Mouse (Mus musculus): ENCODE data around the gene Nomo1. TPM values are rescaled to one million over a fixed set of nuclear protein-coding genes. Genes with fewer than 3 reads are reported as not detected.

Nomo1 gene
- total and polyA plus RNA-seq, 2 experiments: 15.3 to 19.7 TPM

GRCm38 (mm10) chr7:46086378-46086777, 52.9 kb downstream of the Nomo1 start:
- Histone ChIP-seq H3K4me1 (ENCODE audit: control insufficient read depth, insufficient read depth, low read length) (no peaks in the 10 kb centered on the region), H3K4me3 (ENCODE audit: insufficient read depth, low read depth, low read length) (no peak overlapping the region), H3K27ac (replicated peaks; ENCODE audit: insufficient read depth, low read depth, low read length) (no peak overlapping the region), H3K36me3 (ENCODE audit: control insufficient read depth, insufficient read depth, low read length) (peaks cover 11% of the 10 kb centered on the region), H3K27me3 (ENCODE audit: control insufficient read depth, insufficient read depth, low read length) (no peaks in the 10 kb centered on the region), H3K79me2 (ENCODE audit: control insufficient read depth, insufficient read depth, low read length) (no peaks in the 10 kb centered on the region), H3K9ac (ENCODE audit: low read depth, low read length) (no peak overlapping the region)
- WGBS: 90% methylated on average over 6 of the region's 6 CpGs
- DNase-seq (ENCODE audit: extremely low read depth, low read depth, low spot score): no peak
- TF ChIP-seq POLR2A (IDR thresholded peaks at IDR 0.05; ENCODE audit: extremely low read depth, insufficient read depth, low read length) (no peak), CTCF (IDR thresholded peaks at IDR 0.05; ENCODE audit: low read depth, low read length) (no peak)

GRCm38 (mm10) chr7:46088241-46088640, 54.7 kb downstream of the Nomo1 start:
- H3K4me1 ChIP-seq (ENCODE audit: control insufficient read depth, insufficient read depth, low read length): no peaks in the 10 kb centered on the region
- 78% methylated on average over 6 of the region's 6 CpGs for WGBS
- no peak overlapping the region for H3K27ac ChIP-seq (replicated peaks; ENCODE audit: insufficient read depth, low read depth, low read length)
- no peak overlapping the region for H3K9ac ChIP-seq (ENCODE audit: low read depth, low read length)
- peaks cover 2% of the 10 kb centered on the region; the same call in 1 of the 2 replicates for H3K36me3 ChIP-seq (ENCODE audit: control insufficient read depth, insufficient read depth, low read length)
- no peak overlapping the region for H3K4me3 ChIP-seq (ENCODE audit: insufficient read depth, low read depth, low read length)
- DNase-seq (ENCODE audit: extremely low read depth, low read depth, low spot score): no peak
- no peaks in the 10 kb centered on the region for H3K27me3 ChIP-seq (ENCODE audit: control insufficient read depth, insufficient read depth, low read length)
- TF ChIP-seq CTCF (IDR thresholded peaks at IDR 0.05; ENCODE audit: low read depth, low read length) (no peak), POLR2A (IDR thresholded peaks at IDR 0.05; ENCODE audit: extremely low read depth, insufficient read depth, low read length) (no peak)
- H3K79me2 ChIP-seq (ENCODE audit: control insufficient read depth, insufficient read depth, low read length): no peaks in the 10 kb centered on the region

DNA sequence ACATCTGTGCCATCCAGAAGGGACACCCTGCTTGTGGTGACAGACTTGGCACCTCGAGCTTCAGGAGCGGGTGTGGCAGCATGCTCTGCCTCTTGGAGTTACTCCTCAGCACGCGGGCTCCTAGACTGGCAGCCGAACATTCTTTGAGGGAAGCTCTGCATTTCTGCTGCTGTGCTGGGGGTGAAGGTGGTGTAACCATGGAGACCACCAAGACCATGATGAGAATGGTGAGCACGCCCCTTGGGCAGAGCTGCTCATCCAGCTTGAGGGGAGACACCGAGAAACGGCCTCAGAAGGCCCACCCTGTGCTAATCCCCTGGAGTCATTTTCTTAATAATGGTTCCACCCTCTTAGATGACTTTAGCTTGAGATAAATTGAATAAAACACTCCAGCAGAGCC, 59.3 kb downstream of the Nomo1 start:
- WGBS: 58% methylated on average over 8 of the region's 8 CpGs
- Histone ChIP-seq H3K27me3 (ENCODE audit: control insufficient read depth, insufficient read depth, low read length) (no peaks in the 10 kb centered on the region), H3K36me3 (ENCODE audit: control insufficient read depth, insufficient read depth, low read length) (no peaks in the 10 kb centered on the region), H3K9ac (ENCODE audit: low read depth, low read length) (no peak overlapping the region), H3K79me2 (ENCODE audit: control insufficient read depth, insufficient read depth, low read length) (no peaks in the 10 kb centered on the region), H3K27ac (replicated peaks; ENCODE audit: insufficient read depth, low read depth, low read length) (no peak overlapping the region), H3K4me1 (ENCODE audit: control insufficient read depth, insufficient read depth, low read length) (no peaks in the 10 kb centered on the region), H3K4me3 (ENCODE audit: insufficient read depth, low read depth, low read length) (no peak overlapping the region)
- no peak for DNase-seq (ENCODE audit: extremely low read depth, low read depth, low spot score)
- TF ChIP-seq CTCF (IDR thresholded peaks at IDR 0.05; ENCODE audit: low read depth, low read length): no peak
- TF ChIP-seq POLR2A (IDR thresholded peaks at IDR 0.05; ENCODE audit: extremely low read depth, insufficient read depth, low read length): no peak

DNA sequence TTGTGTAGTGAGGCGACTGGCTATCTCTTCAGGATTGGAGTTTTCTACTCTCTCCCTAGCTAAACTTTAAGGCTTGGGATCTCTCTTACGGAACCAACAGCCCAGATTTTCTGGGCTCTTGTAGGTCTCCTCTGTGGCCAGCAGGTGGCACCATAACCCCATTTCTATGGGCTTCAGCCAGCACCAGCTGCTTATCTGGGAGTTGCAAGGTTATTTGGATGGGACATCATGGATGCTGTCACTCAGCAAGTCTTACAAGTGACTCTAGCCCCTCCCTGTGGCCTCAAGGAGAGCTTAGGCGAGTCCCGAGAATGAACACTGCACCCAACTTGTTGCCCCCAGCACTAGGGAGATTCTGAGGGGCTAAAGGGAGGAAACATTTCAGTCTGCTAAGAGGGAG, 62.6 kb downstream of the Nomo1 start:
- Histone ChIP-seq H3K27ac (replicated peaks; ENCODE audit: insufficient read depth, low read depth, low read length) (no peak overlapping the region), H3K4me1 (ENCODE audit: control insufficient read depth, insufficient read depth, low read length) (no peaks in the 10 kb centered on the region), H3K4me3 (ENCODE audit: insufficient read depth, low read depth, low read length) (no peak overlapping the region), H3K79me2 (ENCODE audit: control insufficient read depth, insufficient read depth, low read length) (no peaks in the 10 kb centered on the region), H3K9ac (ENCODE audit: low read depth, low read length) (no peak overlapping the region), H3K36me3 (ENCODE audit: control insufficient read depth, insufficient read depth, low read length) (no peaks in the 10 kb centered on the region), H3K27me3 (ENCODE audit: control insufficient read depth, insufficient read depth, low read length) (peaks cover 2% of the 10 kb centered on the region; the same call in 1 of the 2 replicates)
- peak; percentile 31 for DNase-seq (ENCODE audit: extremely low read depth, low read depth, low spot score)
- TF ChIP-seq CTCF (IDR thresholded peaks at IDR 0.05; ENCODE audit: low read depth, low read length) (peak; percentile 84), POLR2A (IDR thresholded peaks at IDR 0.05; ENCODE audit: extremely low read depth, insufficient read depth, low read length) (no peak)
- WGBS: 2% methylated on average over 4 of the region's 4 CpGs

- Histone ChIP-seq H3K36me3 (ENCODE audit: control insufficient read depth, insufficient read depth, low read length) (no peaks in the 10 kb centered on the region), H3K27ac (replicated peaks; ENCODE audit: insufficient read depth, low read depth, low read length) (no peak overlapping the region), H3K4me3 (ENCODE audit: insufficient read depth, low read depth, low read length) (no peak overlapping the region), H3K79me2 (ENCODE audit: control insufficient read depth, insufficient read depth, low read length) (no peaks in the 10 kb centered on the region), H3K9ac (ENCODE audit: low read depth, low read length) (no peak overlapping the region), H3K27me3 (ENCODE audit: control insufficient read depth, insufficient read depth, low read length) (peaks cover 2% of the 10 kb centered on the region; the same call in 1 of the 2 replicates), H3K4me1 (ENCODE audit: control insufficient read depth, insufficient read depth, low read length) (no peaks in the 10 kb centered on the region)
- DNase-seq (ENCODE audit: extremely low read depth, low read depth, low spot score): no peak
- WGBS: 57% methylated on average over 4 of the region's 4 CpGs
- TF ChIP-seq POLR2A (IDR thresholded peaks at IDR 0.05; ENCODE audit: extremely low read depth, insufficient read depth, low read length) (no peak), CTCF (IDR thresholded peaks at IDR 0.05; ENCODE audit: low read depth, low read length) (no peak)
These were observed 63.9 kb downstream of the Nomo1 start for GRCm38 (mm10) chr7:46097319-46097783.

DNA sequence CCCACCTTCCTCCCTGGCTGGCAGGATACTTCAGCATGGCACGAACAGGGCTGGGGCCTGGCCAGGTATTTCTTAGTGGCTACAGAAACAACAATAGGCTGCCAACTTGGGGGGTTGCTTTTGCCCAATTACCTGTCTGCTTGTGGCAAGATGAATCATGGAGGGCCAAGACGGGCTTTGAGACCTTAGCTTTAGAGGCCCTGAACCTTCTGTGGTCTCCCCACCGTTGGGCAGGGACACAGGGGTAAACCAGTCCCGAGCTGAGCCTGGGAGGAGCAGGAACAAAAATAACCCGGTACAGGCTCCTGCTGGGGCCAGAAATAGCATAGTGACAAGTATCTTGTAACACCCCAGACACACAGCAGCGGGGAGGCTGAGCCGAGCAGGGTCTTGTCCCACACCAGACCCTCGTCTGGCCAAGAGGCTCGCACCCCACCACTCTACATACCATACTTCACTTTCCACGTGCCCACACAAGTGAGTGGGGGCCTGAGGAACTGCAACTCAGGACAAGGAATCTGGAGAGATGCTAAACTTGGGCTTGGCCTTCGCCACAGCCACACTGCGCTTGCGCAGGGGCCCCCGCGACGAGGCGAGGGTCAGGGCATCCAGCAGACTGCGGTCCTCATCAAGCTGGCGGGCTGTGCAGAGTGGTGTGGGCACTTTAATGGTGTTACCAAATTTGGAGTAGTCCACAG, 64.9 kb downstream of the Nomo1 start:
- Histone ChIP-seq H3K79me2 (ENCODE audit: control insufficient read depth, insufficient read depth, low read length) (no peaks in the 10 kb centered on the region), H3K27me3 (ENCODE audit: control insufficient read depth, insufficient read depth, low read length) (peaks cover 2% of the 10 kb centered on the region; the same call in 1 of the 2 replicates), H3K36me3 (ENCODE audit: control insufficient read depth, insufficient read depth, low read length) (no peaks in the 10 kb centered on the region), H3K27ac (replicated peaks; ENCODE audit: insufficient read depth, low read depth, low read length) (no peak overlapping the region), H3K4me1 (ENCODE audit: control insufficient read depth, insufficient read depth, low read length) (no peaks in the 10 kb centered on the region), H3K4me3 (ENCODE audit: insufficient read depth, low read depth, low read length) (no peak overlapping the region), H3K9ac (ENCODE audit: low read depth, low read length) (no peak overlapping the region)
- WGBS: 78% methylated on average over 19 of the region's 19 CpGs
- TF ChIP-seq POLR2A (IDR thresholded peaks at IDR 0.05; ENCODE audit: extremely low read depth, insufficient read depth, low read length) (no peak), CTCF (IDR thresholded peaks at IDR 0.05; ENCODE audit: low read depth, low read length) (no peak)
- DNase-seq (ENCODE audit: extremely low read depth, low read depth, low spot score): no peak

Data from liver, adult 2 months (tissue).